Mouse (Mus musculus): Measurements from ENCODE around the gene Apol6.
A peak's percentile ranks its signal among the peaks of the same experiment; 100 is the strongest.

The Apol6 gene

DNA sequence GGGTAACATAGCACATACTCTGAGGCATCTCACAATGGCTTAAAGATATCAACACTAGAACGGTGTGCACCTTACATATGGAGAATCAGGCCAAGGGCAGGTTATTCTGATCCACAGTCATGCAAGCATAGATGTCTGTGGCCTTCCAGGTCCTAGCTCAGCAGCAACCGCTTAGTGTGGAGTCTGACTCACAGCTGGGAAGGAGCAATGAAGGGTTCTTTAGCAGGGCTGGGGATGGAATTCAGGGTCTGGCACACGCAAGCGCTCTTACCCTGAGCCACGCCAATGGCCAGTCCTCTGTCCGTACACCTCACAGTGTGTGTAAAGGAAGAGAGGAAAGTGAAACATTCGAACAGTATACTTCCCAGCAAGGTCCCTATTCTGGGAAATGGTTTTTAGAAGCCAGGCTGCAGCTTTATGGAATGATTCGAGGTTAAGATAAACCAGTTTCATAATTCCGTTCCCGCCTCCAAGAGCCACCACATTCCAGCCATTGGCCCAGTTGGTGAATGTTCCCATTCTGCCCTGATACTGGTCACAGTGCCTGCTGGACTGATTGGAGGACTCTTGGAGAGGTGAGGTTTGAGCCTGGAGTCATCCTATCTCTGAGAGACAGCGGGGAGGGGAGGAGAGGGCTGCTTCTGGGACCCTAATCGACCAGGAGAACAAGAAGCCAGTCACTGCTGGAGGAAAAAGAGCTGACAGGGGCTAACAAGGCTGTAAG is at the start of gene Apol6:
Gene Apol6 (plus strand): TSS at position 133 of the 724 bp plus-strand sequence.
- no peak for DNase-seq

DNA sequence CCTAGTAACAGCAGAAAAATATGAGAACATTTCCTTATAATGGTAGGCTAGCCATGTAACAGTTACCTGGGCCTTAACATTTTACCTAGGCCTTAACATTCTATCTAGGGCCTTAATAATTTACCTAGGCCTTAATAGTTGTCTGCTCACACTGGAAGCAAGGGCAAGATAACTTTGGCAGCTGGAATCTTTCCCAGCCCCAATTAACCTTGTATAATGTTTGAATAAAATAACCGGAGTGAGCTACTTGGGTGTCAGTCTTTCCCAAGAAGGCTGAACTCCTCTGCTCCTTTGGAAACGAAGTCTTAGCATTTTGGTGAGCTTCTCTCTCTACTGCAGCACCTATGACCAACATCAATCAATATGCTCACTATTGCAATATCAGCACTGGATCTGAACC is 46.5 kb upstream of the Apol6 start:
- peak; percentile 37 for DNase-seq

DNA sequence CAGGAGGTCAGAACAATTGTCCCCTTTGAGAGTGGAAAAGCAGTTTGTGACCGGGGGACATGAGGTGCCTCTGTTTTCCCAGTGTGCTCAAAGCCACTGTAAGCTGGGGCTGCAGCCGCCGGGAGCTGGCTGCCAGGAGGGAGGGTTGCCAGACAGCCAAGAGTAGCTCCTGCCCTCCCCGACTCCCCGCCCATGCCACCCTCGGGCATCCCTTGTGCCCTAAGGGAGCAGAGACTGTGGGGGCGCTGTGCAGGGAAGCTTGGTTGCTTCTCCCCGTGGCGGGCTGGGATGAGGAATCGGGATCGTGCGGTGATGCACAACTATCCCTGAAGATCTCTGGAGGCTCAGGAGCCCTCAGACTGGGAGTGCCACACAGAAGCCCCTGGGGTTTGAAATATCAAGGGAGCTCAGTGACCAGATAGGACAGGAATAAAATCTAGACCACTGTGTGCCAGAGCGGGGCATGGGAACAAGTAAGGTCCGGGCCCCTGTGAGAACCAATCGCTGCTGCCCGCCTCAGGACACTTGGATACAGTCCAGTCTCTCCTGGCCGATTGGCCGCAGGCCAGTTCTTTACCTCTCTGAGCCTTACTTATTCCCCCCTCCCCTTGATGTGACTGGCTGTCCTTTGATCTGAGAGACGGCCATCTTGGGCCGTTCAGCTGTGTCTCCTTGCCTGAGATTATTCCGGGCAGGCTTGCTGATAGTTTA is 45.5 kb upstream of the Apol6 start:
- peak; percentile 61 for DNase-seq

GRCm38 (mm10) chr15:77003173-77003867 is 41.2 kb upstream of the Apol6 start:
- DNase-seq, result no peak

- DNase-seq, result peak; percentile 71
Observed at GRCm38 (mm10) chr15:77003868-77004215, 40.7 kb upstream of the Apol6 start.

- no peak for DNase-seq
Observed at GRCm38 (mm10) chr15:77008851-77009250, 35.7 kb upstream of the Apol6 start.

GRCm38 (mm10) chr15:77013753-77014241 is 30.7 kb upstream of the Apol6 start:
- peak; percentile 66 for DNase-seq

DNA sequence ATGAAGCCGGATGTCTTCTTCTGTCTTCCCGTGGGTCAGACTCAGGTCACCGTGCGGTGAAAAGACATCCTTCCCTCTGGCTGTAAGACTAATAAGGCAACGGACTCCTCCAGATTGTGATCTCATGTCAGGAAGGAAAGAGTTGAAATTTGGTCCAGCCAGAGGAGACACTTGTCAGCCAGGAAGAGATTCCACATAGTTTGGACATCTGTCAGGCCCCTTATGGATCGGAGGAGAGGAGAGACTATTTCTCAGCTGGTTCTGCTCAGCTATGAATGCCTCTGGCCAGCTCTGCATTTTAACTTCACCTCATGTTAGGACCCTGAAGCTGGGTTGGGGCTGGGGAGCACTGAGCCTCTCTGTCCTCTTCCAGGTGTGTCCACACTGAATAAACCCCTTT is 30.1 kb upstream of the Apol6 start:
- peak; percentile 23 for DNase-seq

- DNase-seq, result no peak
Observed at GRCm38 (mm10) chr15:77014985-77015384, 29.5 kb upstream of the Apol6 start.

DNA sequence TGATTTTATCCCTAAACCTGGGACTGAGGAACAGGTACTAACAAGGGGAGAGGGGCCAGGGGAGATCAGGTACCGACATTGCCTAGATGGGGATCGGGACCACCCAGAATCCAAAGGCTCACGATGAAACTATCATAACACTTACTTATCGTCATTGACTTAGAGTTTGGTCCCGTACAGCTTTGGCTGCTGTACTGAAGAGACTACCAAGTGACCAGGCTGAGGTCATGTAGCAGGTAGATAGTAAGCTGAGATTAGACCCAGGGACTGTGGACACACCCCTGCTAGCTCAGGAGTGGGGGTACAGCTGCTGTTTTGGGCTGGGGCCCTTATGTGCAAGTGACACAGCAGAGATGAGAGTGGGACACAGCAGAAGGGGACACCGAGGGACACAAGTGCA is 28.0 kb upstream of the Apol6 start:
- DNase-seq, result no peak

DNA sequence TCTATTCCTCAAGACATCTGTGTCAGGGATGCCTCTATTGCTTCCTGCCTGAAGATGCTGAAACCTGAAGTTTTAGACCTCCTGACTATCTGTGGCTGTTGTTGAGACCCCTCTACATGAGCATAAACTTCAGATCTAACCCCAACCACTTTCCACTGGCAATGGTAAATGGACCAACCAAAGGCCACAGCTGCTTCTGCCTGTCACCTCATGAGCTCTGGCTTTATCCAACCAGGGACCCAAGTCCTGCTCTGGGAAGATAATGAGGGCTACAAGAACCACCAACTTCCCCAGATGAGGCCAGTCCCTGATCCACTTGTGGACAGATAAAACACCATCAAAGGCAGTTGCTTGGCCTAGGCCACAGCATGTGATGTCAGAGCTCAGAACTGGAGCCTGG is 26.6 kb upstream of the Apol6 start:
- no peak for DNase-seq

- peak; percentile 37 for DNase-seq
Observed at GRCm38 (mm10) chr15:77018740-77019340, 25.7 kb upstream of the Apol6 start.

GRCm38 (mm10) chr15:77019533-77019932 is 25.0 kb upstream of the Apol6 start:
- DNase-seq, result no peak

- DNase-seq, result no peak
Observed at GRCm38 (mm10) chr15:77020136-77020535, 24.4 kb upstream of the Apol6 start.

- DNase-seq, result no peak
Observed at GRCm38 (mm10) chr15:77021056-77021455, 23.5 kb upstream of the Apol6 start.

- no peak for DNase-seq
Observed at GRCm38 (mm10) chr15:77021851-77022250, 22.7 kb upstream of the Apol6 start.

GRCm38 (mm10) chr15:77022401-77022957 is 22.1 kb upstream of the Apol6 start:
- DNase-seq, result no peak

DNA sequence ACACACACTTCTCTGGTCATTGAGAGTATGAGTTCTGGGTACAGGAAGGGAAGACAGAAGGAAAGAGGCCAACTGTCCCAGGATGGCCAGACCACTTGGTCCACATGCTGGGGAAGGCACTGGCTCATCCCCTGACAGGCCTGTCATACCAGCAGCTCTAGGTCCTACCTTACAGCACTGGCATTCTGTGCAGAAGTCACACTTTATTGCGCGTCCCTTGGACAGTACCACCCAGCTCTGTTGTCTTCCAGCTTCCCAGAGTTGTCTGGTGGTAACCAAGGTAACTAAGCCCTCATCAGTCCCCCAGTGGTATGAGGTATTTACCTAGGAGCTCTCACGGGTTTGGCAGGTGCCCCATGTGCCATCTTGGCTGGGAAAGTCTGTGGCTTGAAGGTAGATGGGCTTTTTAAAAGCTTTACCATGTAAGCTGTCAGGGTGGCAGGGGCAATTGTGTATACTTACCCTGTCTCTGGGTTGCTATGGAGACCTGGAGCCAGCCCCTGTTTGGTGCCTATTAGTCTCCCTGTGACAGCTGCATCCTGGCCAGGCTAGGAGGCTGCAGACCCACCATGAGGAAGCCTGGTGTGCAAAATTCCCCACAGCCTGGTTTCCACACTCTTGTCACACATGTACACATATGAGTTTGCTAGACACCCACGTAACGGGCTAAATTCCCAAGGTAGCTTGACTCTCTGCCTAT is 18.5 kb upstream of the Apol6 start:
- DNase-seq, result no peak

DNA sequence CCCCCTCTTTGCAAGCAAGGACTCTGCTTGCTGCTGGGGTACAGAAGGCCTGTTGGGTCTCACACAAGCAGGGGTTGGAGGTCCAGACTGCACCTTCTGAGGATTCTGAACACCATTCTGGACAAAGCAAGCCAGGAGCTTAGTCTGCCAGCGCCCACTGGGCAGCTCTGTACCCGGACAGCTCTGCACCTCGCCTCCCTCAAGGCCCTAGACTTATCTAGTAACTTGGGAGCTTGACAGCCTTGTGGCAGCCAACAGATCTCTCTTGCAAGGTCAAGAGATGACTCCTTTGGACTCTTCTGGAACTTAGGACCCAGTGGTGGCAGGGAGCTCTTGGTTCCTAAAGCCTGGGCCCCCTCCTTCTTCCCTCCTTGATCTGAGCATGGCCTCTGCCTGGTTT is 17.4 kb upstream of the Apol6 start:
- DNase-seq, result no peak

DNA sequence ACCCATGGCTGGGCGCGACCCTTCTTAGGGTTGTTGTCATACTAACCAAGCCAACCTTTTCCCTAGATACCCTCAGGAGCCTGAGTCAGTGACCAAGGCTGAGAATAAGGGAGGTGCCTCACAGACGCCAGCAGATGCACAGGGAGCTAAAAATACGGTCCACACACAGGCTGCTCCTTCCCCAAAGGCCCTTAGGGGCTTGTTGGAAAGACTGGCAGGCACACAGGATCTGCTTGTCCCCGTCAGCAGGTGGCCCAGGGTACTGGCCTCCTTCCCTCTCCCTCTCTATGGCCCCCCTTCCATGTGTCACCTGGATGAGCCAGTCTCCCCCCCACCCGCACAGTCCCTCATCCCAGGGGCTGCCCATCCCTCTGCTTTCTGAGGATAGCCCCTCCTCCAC is 16.9 kb upstream of the Apol6 start:
- no peak for DNase-seq

- peak; percentile 77 for DNase-seq
Observed at GRCm38 (mm10) chr15:77029331-77029991, 15.1 kb upstream of the Apol6 start.

DNA sequence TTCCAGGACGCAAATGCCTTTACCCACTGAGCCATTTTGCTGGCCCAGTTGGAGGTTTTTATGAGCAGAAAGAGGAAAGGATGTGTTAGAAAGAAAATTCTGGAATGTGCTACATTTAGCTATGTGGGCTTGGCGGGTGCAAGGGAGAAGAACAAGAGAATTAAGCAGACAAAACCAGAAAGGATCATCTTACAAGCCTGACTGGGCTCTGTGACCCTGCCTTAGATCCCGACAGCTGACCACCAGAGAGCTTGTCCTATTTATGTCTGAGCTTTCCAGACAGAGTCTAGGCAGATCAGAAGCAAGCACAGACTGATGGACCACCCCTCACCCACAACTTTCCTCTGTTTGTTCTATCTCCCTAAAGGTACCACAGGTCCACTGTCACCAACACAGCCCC is 13.3 kb upstream of the Apol6 start:
- no peak for DNase-seq
